Mouse (Mus musculus) E14TG2a.4 (cell line): ENCODE data around the gene Gpr83.

Experiments
- H3K27me3 ChIP-seq: 2 replicates; pipeline ENCODE4 v1.6.1; 2014; ENCODE audit warnings: low read length, control low read depth; ENCODE audit not compliant: insufficient read depth
- H3K36me3 ChIP-seq: 2 replicates; pipeline ENCODE4 v1.6.1; 2014; ENCODE audit warnings: low read length, control low read depth; ENCODE audit not compliant: insufficient read depth
- H3K4me1 ChIP-seq: replicated peaks from 2 replicates; pipeline ENCODE4 v1.6.1; 2014; ENCODE audit warnings: low read depth, low read length, control low read depth
- H3K4me3 ChIP-seq: replicated peaks from 2 replicates; pipeline ENCODE4 v1.5.1; 2014; ENCODE audit warnings: mild to moderate bottlenecking, low read length
- H3K9me3 ChIP-seq: 2 replicates; pipeline ENCODE4 v1.6.1; 2014; ENCODE audit warnings: low read length, control low read depth
- CTCF ChIP-seq: conservative IDR thresholded peaks from 2 replicates; pipeline ENCODE4 v1.5.1; 2014; ENCODE audit warnings: low read length
- NANOG ChIP-seq: IDR thresholded peaks from 2 replicates; pipeline ENCODE4 v1.6.1; 2014; ENCODE audit warnings: borderline replicate concordance, low read length, mixed read lengths
- POU5F1 ChIP-seq: IDR thresholded peaks from 2 replicates; pipeline ENCODE4 v1.6.1; 2014; ENCODE audit warnings: low read length, borderline replicate concordance

The Gpr83 gene

GRCm38 (mm10) chr9:14841878-14842761, 17.9 kb upstream of the Gpr83 start:
- TF ChIP-seq NANOG (no peak), CTCF (no peak), POU5F1 (no peak)
- H3K27me3 ChIP-seq, result peaks cover 21% of the 10 kb centered on the region
- peaks cover 9% of the 10 kb centered on the region; the same call in 1 of the 2 replicates for H3K9me3 ChIP-seq
- no peak overlapping the region for H3K4me3 ChIP-seq
- H3K4me1 ChIP-seq, result peaks cover 19% of the 10 kb centered on the region
- peaks cover 5% of the 10 kb centered on the region; the same call in 1 of the 2 replicates for H3K36me3 ChIP-seq

- H3K4me1 ChIP-seq, result peaks cover 24% of the 10 kb centered on the region
- no peak for TF ChIP-seq POU5F1
- TF ChIP-seq NANOG, result no peak
- TF ChIP-seq CTCF, result no peak
- H3K4me3 ChIP-seq, result no peak overlapping the region
Measured at GRCm38 (mm10) chr9:14843311-14843857, 16.6 kb upstream of the Gpr83 start.

GRCm38 (mm10) chr9:14843901-14844300, 16.1 kb upstream of the Gpr83 start:
- Histone ChIP-seq H3K27me3 (peaks cover 21% of the 10 kb centered on the region), H3K4me3 (no peak overlapping the region), H3K4me1 (peaks cover 24% of the 10 kb centered on the region), H3K9me3 (peaks cover 9% of the 10 kb centered on the region; the same call in 1 of the 2 replicates), H3K36me3 (no peaks in the 10 kb centered on the region)
- no peak for TF ChIP-seq CTCF
- TF ChIP-seq POU5F1, result no peak
- TF ChIP-seq NANOG, result no peak

More at GRCm38 (mm10) chr9:14843311-14843857, 16.6 kb upstream of the Gpr83 start:
- Histone ChIP-seq H3K36me3 (no peaks in the 10 kb centered on the region), H3K27me3 (peaks cover 21% of the 10 kb centered on the region), H3K9me3 (peaks cover 9% of the 10 kb centered on the region; the same call in 1 of the 2 replicates)

GRCm38 (mm10) chr9:14846428-14846827, 13.6 kb upstream of the Gpr83 start:
- TF ChIP-seq POU5F1, result no peak
- peak; percentile 95 for TF ChIP-seq CTCF
- TF ChIP-seq NANOG, result no peak
- H3K9me3 ChIP-seq, result peaks cover 9% of the 10 kb centered on the region; the same call in 1 of the 2 replicates
- H3K36me3 ChIP-seq, result no peaks in the 10 kb centered on the region
- peaks cover 25% of the 10 kb centered on the region for H3K27me3 ChIP-seq
- peaks cover 24% of the 10 kb centered on the region for H3K4me1 ChIP-seq
- H3K4me3 ChIP-seq, result no peak overlapping the region

GRCm38 (mm10) chr9:14848267-14848935, 11.6 kb upstream of the Gpr83 start:
- Histone ChIP-seq H3K36me3 (no peaks in the 10 kb centered on the region), H3K9me3 (peaks cover 9% of the 10 kb centered on the region; the same call in 1 of the 2 replicates), H3K27me3 (peaks cover 25% of the 10 kb centered on the region), H3K4me1 (peaks cover 15% of the 10 kb centered on the region), H3K4me3 (no peak overlapping the region)
- TF ChIP-seq POU5F1, result no peak
- TF ChIP-seq CTCF, result no peak
- no peak for TF ChIP-seq NANOG

GRCm38 (mm10) chr9:14854585-14854984, 5.4 kb upstream of the Gpr83 start:
- Histone ChIP-seq H3K9me3 (no peaks in the 10 kb centered on the region), H3K27me3 (peaks cover 36% of the 10 kb centered on the region), H3K4me1 (peaks cover 27% of the 10 kb centered on the region), H3K4me3 (no peak overlapping the region), H3K36me3 (no peaks in the 10 kb centered on the region)
- TF ChIP-seq CTCF (no peak), NANOG (peak; percentile 50; the same call in 1 of the 2 replicates)

- no peaks in the 10 kb centered on the region for H3K9me3 ChIP-seq
- peaks cover 43% of the 10 kb centered on the region for H3K4me1 ChIP-seq
- no peak overlapping the region for H3K4me3 ChIP-seq
- TF ChIP-seq NANOG, result no peak
- TF ChIP-seq CTCF, result no peak
- no peak for TF ChIP-seq POU5F1
- H3K36me3 ChIP-seq, result no peaks in the 10 kb centered on the region
- peaks cover 61% of the 10 kb centered on the region for H3K27me3 ChIP-seq
Measured at GRCm38 (mm10) chr9:14856922-14857654, 2.9 kb upstream of the Gpr83 start.

GRCm38 (mm10) chr9:14858170-14858706, 1.8 kb upstream of the Gpr83 start:
- Histone ChIP-seq H3K36me3 (no peaks in the 10 kb centered on the region), H3K9me3 (no peaks in the 10 kb centered on the region), H3K27me3 (peaks cover 73% of the 10 kb centered on the region), H3K4me1 (peaks cover 54% of the 10 kb centered on the region), H3K4me3 (no peak overlapping the region)
- TF ChIP-seq POU5F1, result no peak
- TF ChIP-seq NANOG, result no peak
- TF ChIP-seq CTCF, result no peak
